Mouse (Mus musculus) ES-E14 (cell line): ENCODE data around the gene Psmb3. TPM values are rescaled to one million over a fixed set of nuclear protein-coding genes. Genes with fewer than 3 reads are reported as not detected.

ENCODE experiments used
- DNase-seq: peaks from one replicate; pipeline ENCODE4 v3.0.0-alpha.2; 2013; ENCODE audit warnings: low read depth, low spot score
- H3K27ac ChIP-seq: 2 replicates; pipeline ENCODE4 v1.5.1; 2012; ENCODE audit warnings: low read depth, mild to moderate bottlenecking, low read length, moderate library complexity, mixed read lengths; ENCODE audit not compliant: poor library complexity, insufficient read depth, severe bottlenecking
- H3K36me3 ChIP-seq: 2 replicates; pipeline ENCODE4 v1.6.1; 2012; ENCODE audit warnings: mild to moderate bottlenecking, low read length, moderate library complexity, mixed read lengths; ENCODE audit not compliant: control insufficient read depth, poor library complexity, insufficient read depth, severe bottlenecking
- H3K4me1 ChIP-seq, 2 experiments: fragments of 150-350 bp in 1 of 2; sonication (generic) in 1 of 2; 2 replicates each; pipeline ENCODE4 v1.6.1; 2012; ENCODE audit warnings: low read length in 2 of 2, mild to moderate bottlenecking in 1 of 2, mixed read lengths in 1 of 2; ENCODE audit not compliant: control insufficient read depth in 2 of 2, insufficient read depth in 2 of 2, poor library complexity in 1 of 2
- H3K4me3 ChIP-seq, 2 experiments: fragments of 150-350 bp in 1 of 2; sonication (generic) in 1 of 2; 2 replicates each; pipeline ENCODE4 v1.5.1; 2012; ENCODE audit warnings: low read length in 2 of 2, low read depth in 1 of 2, mild to moderate bottlenecking in 1 of 2, mixed read lengths in 1 of 2; ENCODE audit not compliant: insufficient read depth in 1 of 2, poor library complexity in 1 of 2, severe bottlenecking in 1 of 2
- H3K9ac ChIP-seq: 2 replicates; pipeline ENCODE4 v1.6.1; 2012; ENCODE audit warnings: low read depth, mild to moderate bottlenecking, low read length, mixed read lengths; ENCODE audit not compliant: poor library complexity, insufficient read depth, severe bottlenecking
- H3K9me3 ChIP-seq: fragments of 150-350 bp; sonication (generic); 2 replicates; pipeline ENCODE4 v1.6.1; 2012; ENCODE audit warnings: low read depth, mild to moderate bottlenecking, low read length; ENCODE audit not compliant: control insufficient read depth, insufficient read depth
- CHD2 ChIP-seq: IDR thresholded peaks from 2 replicates; pipeline ENCODE4 v1.6.1; 2014; ENCODE audit warnings: mild to moderate bottlenecking, low read depth, low read length, inconsistent platforms
- HCFC1 ChIP-seq: IDR thresholded peaks from 2 replicates; pipeline ENCODE4 v1.6.1; 2012; ENCODE audit warnings: low read length, inconsistent platforms, borderline replicate concordance; ENCODE audit not compliant: insufficient read depth
- MAFK ChIP-seq: IDR thresholded peaks from 2 replicates; pipeline ENCODE4 v1.6.1; 2014; ENCODE audit warnings: mild to moderate bottlenecking, low read depth, low read length, inconsistent platforms; ENCODE audit not compliant: insufficient read depth
- ZC3H11A ChIP-seq: IDR thresholded peaks from 2 replicates; pipeline ENCODE4 v1.6.1; 2012; ENCODE audit warnings: low read depth, mild to moderate bottlenecking, inconsistent platforms, low read length, borderline replicate concordance
- ZNF384 ChIP-seq: IDR thresholded peaks from 2 replicates; pipeline ENCODE4 v1.6.1; 2012; ENCODE audit warnings: low read depth, low read length, inconsistent platforms
- in situ Hi-C, 2 experiments: fragments of 600-800 bp; cut with MboI; formaldehyde crosslinking; loops; one replicate each; pipeline ENCODE4 v1.15.1; 2025; ENCODE audit warnings: low sequenced_read_pairs in 2 of 2, inconsistent platforms in 1 of 2; ENCODE audit not compliant: unreplicated experiment in 2 of 2
- total RNA-seq: library from RNA; depleted of rRNA; stranded (reverse); fragments of 300-350 nt; gene quantifications from 2 replicates; pipeline ENCODE4 v1.2.3, GENCODE M21; 2012

Gene Psmb3
- total RNA-seq, 1 experiment = 677 TPM

DNA sequence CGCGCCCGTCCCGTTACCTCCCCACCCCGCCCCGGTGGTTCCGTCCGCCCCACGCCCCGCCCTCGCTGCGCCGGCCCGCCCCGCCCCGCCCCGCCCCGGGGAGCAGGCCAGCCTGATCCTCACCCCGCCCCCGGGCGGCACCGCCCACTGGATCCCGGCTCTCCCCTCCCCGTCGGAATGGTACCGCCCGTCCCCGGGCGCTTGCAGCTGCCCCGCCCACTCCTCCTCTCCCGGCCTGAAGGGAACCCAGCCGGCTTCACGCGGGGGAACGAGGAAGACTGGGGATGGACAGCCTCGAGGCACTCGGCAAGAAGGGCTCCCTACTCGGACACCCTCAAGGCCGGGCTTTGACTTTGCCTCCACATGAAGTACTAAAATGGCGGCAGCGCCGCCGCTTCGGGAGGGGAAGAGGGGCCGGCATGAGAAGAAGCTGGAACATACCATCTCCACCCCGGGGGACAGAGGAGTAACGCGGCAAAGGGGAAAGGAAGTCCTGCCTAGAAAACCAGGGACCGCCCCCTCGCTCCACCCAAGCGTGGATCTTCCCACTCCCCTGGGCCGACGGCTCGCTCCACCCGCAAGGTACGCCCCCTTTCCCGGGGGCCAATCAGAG, 41.6 kb downstream of the Psmb3 start:
- Histone ChIP-seq H3K36me3 (peaks cover 5% of the 10 kb centered on the region; the same call in 1 of the 2 replicates), H3K4me3 (peak overlapping the region; percentile 91 to 98), H3K9ac (peak overlapping the region; percentile 93), H3K4me1 (peaks cover 0 to 27% of the 10 kb centered on the region in 2 experiments; a peak in 2 of 4 replicates), H3K9me3 (no peaks in the 10 kb centered on the region), H3K27ac (peak overlapping the region; percentile 93)
- in situ Hi-C loops = no loop called here
- peak; percentile 99 for DNase-seq
- TF ChIP-seq HCFC1 (peak; percentile 63; the same call in 1 of the 2 replicates), ZNF384 (no peak)

DNA sequence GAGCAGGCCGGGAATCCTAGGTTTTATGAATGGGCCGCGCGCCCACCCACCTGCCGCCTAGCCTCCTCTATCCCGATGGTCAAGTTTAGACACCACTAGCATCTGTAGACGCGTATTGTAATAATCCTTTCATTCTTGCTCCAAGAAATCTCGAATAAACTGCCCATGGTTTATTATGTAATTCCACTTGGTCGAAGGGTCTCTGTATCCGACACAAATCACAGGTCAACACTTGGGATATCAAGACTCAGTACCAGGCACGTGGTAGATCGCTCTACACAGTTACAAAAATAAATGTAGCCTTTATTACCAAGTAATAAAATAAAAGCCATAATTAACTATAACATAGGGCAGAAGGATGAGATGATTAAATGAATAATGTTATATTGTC, 42.1 kb downstream of the Psmb3 start:
- Histone ChIP-seq H3K27ac (no peak overlapping the region), H3K36me3 (peaks cover 7% of the 10 kb centered on the region; the same call in 1 of the 2 replicates), H3K9me3 (no peaks in the 10 kb centered on the region), H3K4me3 (peak overlapping the region; percentile 54 to 91), H3K4me1 (peaks cover 0 to 22% of the 10 kb centered on the region in 2 experiments; a peak in 2 of 4 replicates), H3K9ac (peak overlapping the region; percentile 32; the same call in 1 of the 2 replicates)
- no peak for DNase-seq
- TF ChIP-seq HCFC1 (no peak; the same call in 1 of the 2 replicates), ZNF384 (no peak), MAFK (no peak), ZC3H11A (no peak), CHD2 (no peak)
- in situ Hi-C loops = no loop called here

DNA sequence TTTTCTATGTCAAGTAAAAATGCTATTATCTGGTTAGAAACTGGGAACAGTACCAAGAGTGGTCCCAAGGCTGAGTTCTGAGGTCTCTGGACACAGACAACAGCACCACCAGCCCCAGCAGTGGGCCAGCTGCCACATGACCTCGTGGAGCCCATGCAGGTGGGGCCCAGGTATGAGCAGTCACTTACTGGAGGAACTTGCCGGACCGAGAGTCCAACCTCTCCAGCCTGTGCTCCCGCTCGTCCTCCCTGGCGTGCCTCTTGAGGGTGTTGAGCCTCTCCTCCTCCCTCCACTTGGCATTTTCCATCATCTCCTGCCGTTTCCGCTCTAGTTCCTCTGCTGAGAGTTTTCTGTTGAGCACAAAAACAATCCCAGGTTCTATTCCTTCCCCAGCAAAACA, 44.6 kb downstream of the Psmb3 start:
- H3K9ac ChIP-seq = no peak overlapping the region
- no peak for TF ChIP-seq CHD2
- no peak overlapping the region for H3K27ac ChIP-seq
- in situ Hi-C loops = no loop called here
- peaks cover 0 to 10% of the 10 kb centered on the region in 2 experiments; a peak in 2 of 4 replicates for H3K4me1 ChIP-seq
- H3K36me3 ChIP-seq = peaks cover 23% of the 10 kb centered on the region
- H3K4me3 ChIP-seq = no peak overlapping the region
- DNase-seq = no peak
- no peaks in the 10 kb centered on the region for H3K9me3 ChIP-seq

DNA sequence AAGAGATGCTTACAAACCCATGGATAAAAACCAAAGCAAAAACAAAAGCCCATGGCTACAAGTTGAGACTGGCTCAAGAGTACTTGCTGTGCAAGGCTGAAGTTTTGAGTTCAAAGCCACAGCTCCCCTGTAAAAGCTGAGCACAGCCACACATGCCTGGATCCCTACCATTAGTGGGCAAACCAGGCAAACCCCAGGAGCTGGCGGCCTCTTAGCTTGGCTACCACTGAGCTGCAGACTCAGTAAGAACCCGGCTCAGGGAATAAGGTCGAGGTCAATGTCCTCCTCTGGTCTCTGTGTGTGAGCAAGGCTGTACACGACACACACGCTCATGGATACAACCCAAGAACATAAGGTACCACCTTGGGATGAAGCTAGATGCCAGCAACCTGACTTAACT, 45.3 kb downstream of the Psmb3 start:
- Histone ChIP-seq H3K9me3 (no peaks in the 10 kb centered on the region), H3K36me3 (peaks cover 29% of the 10 kb centered on the region), H3K4me1 (peaks cover 0 to 4% of the 10 kb centered on the region in 2 experiments; a peak in 1 of 4 replicates), H3K9ac (no peak overlapping the region), H3K4me3 (no peak overlapping the region), H3K27ac (no peak overlapping the region)
- no peak for TF ChIP-seq HCFC1
- TF ChIP-seq ZNF384 = no peak
- no peak for TF ChIP-seq ZC3H11A
- TF ChIP-seq CHD2 = no peak
- TF ChIP-seq MAFK = no peak
- in situ Hi-C loops = no loop called here
- DNase-seq = no peak

DNA sequence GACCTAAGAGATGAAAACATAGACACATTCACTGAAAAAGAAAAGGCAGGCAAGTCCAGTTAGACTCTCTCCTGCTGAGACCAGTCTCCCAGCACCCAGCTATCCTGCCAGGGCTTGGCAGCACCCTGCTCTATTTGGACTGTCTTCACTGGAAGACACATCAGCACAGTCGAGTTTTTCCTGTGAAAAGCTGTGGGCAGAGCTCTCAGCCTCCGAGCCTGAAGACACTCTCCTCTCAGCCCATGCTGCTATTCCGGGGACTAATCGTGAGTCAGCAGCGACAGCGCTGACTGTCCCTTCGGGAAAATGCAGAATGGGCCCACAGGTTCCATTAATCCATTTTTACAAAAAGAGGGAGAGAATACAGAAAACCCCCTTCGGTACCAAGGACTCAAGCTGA, 50.1 kb downstream of the Psmb3 start:
- H3K9ac ChIP-seq = no peak overlapping the region
- no peak for DNase-seq
- peaks cover 49% of the 10 kb centered on the region for H3K36me3 ChIP-seq
- no peak for TF ChIP-seq CHD2
- TF ChIP-seq HCFC1 = no peak
- no peak for TF ChIP-seq ZNF384
- no peak for TF ChIP-seq MAFK
- no peak for TF ChIP-seq ZC3H11A
- H3K27ac ChIP-seq = no peak overlapping the region; the same call in 1 of the 2 replicates
- no peaks in the 10 kb centered on the region for H3K9me3 ChIP-seq
- H3K4me1 ChIP-seq = peaks cover 0 to 2% of the 10 kb centered on the region in 2 experiments; a peak in 1 of 4 replicates
- in situ Hi-C loops = no loop called here
- H3K4me3 ChIP-seq = no peak overlapping the region
